Mouse (Mus musculus): ENCODE results near the gene Glt6d1. TPM values are rescaled to one million over a fixed set of nuclear protein-coding genes. Genes with fewer than 3 reads are reported as not detected.

Glt6d1 gene
- polyA plus RNA-seq, 1 experiment from 2014 or later, result not detected

GRCm38 (mm10) chr2:25773507-25773906 is 42.1 kb downstream of the Glt6d1 start:
- no peak for DNase-seq (ENCODE audit: low spot score)
- no peak for ATAC-seq (replicated peaks; ENCODE audit: insufficient number of reproducible peaks, low FRiP score, low TSS enrichment, low read depth)
- Histone ChIP-seq H3K27ac (replicated peaks; ENCODE audit: low read depth, low read length) (no peak overlapping the region), H3K4me1 (ENCODE audit: control insufficient read depth, insufficient read depth, low read length) (no peaks in the 10 kb centered on the region), H3K27me3 (ENCODE audit: control insufficient read depth, insufficient read depth, low read length) (no peaks in the 10 kb centered on the region), H3K9me3 (replicated peaks; ENCODE audit: control insufficient read depth, low read length) (no peaks in the 10 kb centered on the region), H3K9ac (replicated peaks; ENCODE audit: low read length) (no peak overlapping the region), H3K4me2 (ENCODE audit: low read depth, low read length) (no peak overlapping the region), H3K4me3 (ENCODE audit: low read depth, low read length) (no peak overlapping the region), H3K36me3 (replicated peaks; ENCODE audit: control insufficient read depth, insufficient read depth, low read depth, low read length) (no peaks in the 10 kb centered on the region)
- 89% methylated on average over 2 of the region's 2 CpGs for WGBS

GRCm38 (mm10) chr2:25767764-25768163 is 47.9 kb downstream of the Glt6d1 start:
- WGBS, result 75% methylated on average over 4 of the region's 4 CpGs
- H3K36me3 ChIP-seq (replicated peaks; ENCODE audit: control insufficient read depth, insufficient read depth, low read depth, low read length), result no peaks in the 10 kb centered on the region

GRCm38 (mm10) chr2:25765269-25765668 is 50.4 kb downstream of the Glt6d1 start, which contains the start of gene Lcn3:
Lcn3 (plus strand) TSS chr2:25765569.
- Histone ChIP-seq H3K4me2 (ENCODE audit: low read depth, low read length) (no peak within 1 kb of the TSS), H3K4me3 (ENCODE audit: low read depth, low read length) (no peak within 1 kb of the TSS), H3K36me3 (replicated peaks; ENCODE audit: control insufficient read depth, insufficient read depth, low read depth, low read length) (no peaks in the 10 kb centered on the region), H3K4me1 (ENCODE audit: control insufficient read depth, insufficient read depth, low read length) (no peaks in the 10 kb centered on the region), H3K9ac (replicated peaks; ENCODE audit: low read length) (no peak within 1 kb of the TSS), H3K27me3 (ENCODE audit: control insufficient read depth, insufficient read depth, low read length) (no peaks in the 10 kb centered on the region), H3K9me3 (replicated peaks; ENCODE audit: control insufficient read depth, low read length) (no peaks in the 10 kb centered on the region), H3K27ac (replicated peaks; ENCODE audit: low read depth, low read length) (no peak within 1 kb of the TSS)
- DNase-seq (ENCODE audit: low spot score) (no peak), ATAC-seq (replicated peaks; ENCODE audit: insufficient number of reproducible peaks, low FRiP score, low TSS enrichment, low read depth) (no peak)
- WGBS, result 53% methylated on average over 2 of the region's 2 CpGs

More at GRCm38 (mm10) chr2:25767764-25768163, 47.9 kb downstream of the Glt6d1 start:
- no peak overlapping the region for H3K4me2 ChIP-seq (ENCODE audit: low read depth, low read length)
- H3K4me3 ChIP-seq (ENCODE audit: low read depth, low read length), result no peak overlapping the region
- DNase-seq (ENCODE audit: low spot score) (no peak), ATAC-seq (replicated peaks; ENCODE audit: insufficient number of reproducible peaks, low FRiP score, low TSS enrichment, low read depth) (no peak)
- H3K9ac ChIP-seq (replicated peaks; ENCODE audit: low read length), result no peak overlapping the region
- H3K27me3 ChIP-seq (ENCODE audit: control insufficient read depth, insufficient read depth, low read length), result no peaks in the 10 kb centered on the region
- H3K9me3 ChIP-seq (replicated peaks; ENCODE audit: control insufficient read depth, low read length), result no peaks in the 10 kb centered on the region
- no peaks in the 10 kb centered on the region for H3K4me1 ChIP-seq (ENCODE audit: control insufficient read depth, insufficient read depth, low read length)
- no peak overlapping the region for H3K27ac ChIP-seq (replicated peaks; ENCODE audit: low read depth, low read length)

- WGBS, result 26% methylated on average over 4 of the region's 4 CpGs
- Histone ChIP-seq H3K27me3 (ENCODE audit: control insufficient read depth, insufficient read depth, low read length) (no peaks in the 10 kb centered on the region), H3K36me3 (replicated peaks; ENCODE audit: control insufficient read depth, insufficient read depth, low read depth, low read length) (no peaks in the 10 kb centered on the region), H3K4me2 (ENCODE audit: low read depth, low read length) (no peak overlapping the region), H3K4me3 (ENCODE audit: low read depth, low read length) (no peak overlapping the region), H3K9me3 (replicated peaks; ENCODE audit: control insufficient read depth, low read length) (no peaks in the 10 kb centered on the region), H3K4me1 (ENCODE audit: control insufficient read depth, insufficient read depth, low read length) (no peaks in the 10 kb centered on the region), H3K9ac (replicated peaks; ENCODE audit: low read length) (no peak overlapping the region), H3K27ac (replicated peaks; ENCODE audit: low read depth, low read length) (no peak overlapping the region)
- DNase-seq (ENCODE audit: low spot score) (no peak), ATAC-seq (replicated peaks; ENCODE audit: insufficient number of reproducible peaks, low FRiP score, low TSS enrichment, low read depth) (no peak)
Measured at GRCm38 (mm10) chr2:25758064-25758625, 57.5 kb downstream of the Glt6d1 start.

- H3K9ac ChIP-seq (replicated peaks; ENCODE audit: low read length), result no peak overlapping the region
- H3K9me3 ChIP-seq (replicated peaks; ENCODE audit: control insufficient read depth, low read length), result no peaks in the 10 kb centered on the region
- no peak overlapping the region for H3K4me2 ChIP-seq (ENCODE audit: low read depth, low read length)
- no peak overlapping the region for H3K4me3 ChIP-seq (ENCODE audit: low read depth, low read length)
- H3K36me3 ChIP-seq (replicated peaks; ENCODE audit: control insufficient read depth, insufficient read depth, low read depth, low read length), result no peaks in the 10 kb centered on the region
- ATAC-seq (replicated peaks; ENCODE audit: insufficient number of reproducible peaks, low FRiP score, low TSS enrichment, low read depth), result no peak
- no peak overlapping the region for H3K27ac ChIP-seq (replicated peaks; ENCODE audit: low read depth, low read length)
- H3K27me3 ChIP-seq (ENCODE audit: control insufficient read depth, insufficient read depth, low read length), result no peaks in the 10 kb centered on the region
- no peak for DNase-seq (ENCODE audit: low spot score)
- H3K4me1 ChIP-seq (ENCODE audit: control insufficient read depth, insufficient read depth, low read length), result no peaks in the 10 kb centered on the region
- 80% methylated on average over 1 of the region's 1 CpGs for WGBS
Measured at GRCm38 (mm10) chr2:25754201-25754600, 61.4 kb downstream of the Glt6d1 start.

Other genes with a start within 250 kb of the Glt6d1 start
- gene Mamdc4, start 241.0 kb downstream of the Glt6d1 start, polyA plus RNA-seq (2014; fragmentation: Nextera tagmentation; extraction: Ambion mirVana), result 1.2 and 8.5 TPM in 2 replicates
- gene Phpt1, start 240.6 kb downstream of the Glt6d1 start, polyA plus RNA-seq (2014; fragmentation: Nextera tagmentation; extraction: Ambion mirVana), result 145 and 157 TPM in 2 replicates
- gene Ajm1, start 234.1 kb downstream of the Glt6d1 start, polyA plus RNA-seq (2014; fragmentation: Nextera tagmentation; extraction: Ambion mirVana), result 0.07 and 0.25 TPM in 2 replicates
- 44.3 and 46.0 TPM in 2 replicates for gene Rabl6, start 207.3 kb downstream of the Glt6d1 start, polyA plus RNA-seq (2014; fragmentation: Nextera tagmentation; extraction: Ambion mirVana)
- gene Ccdc183, start 198.2 kb downstream of the Glt6d1 start, polyA plus RNA-seq (2014; fragmentation: Nextera tagmentation; extraction: Ambion mirVana), result 0.15 and 0.18 TPM in 2 replicates
- gene Tmem141, start 193.8 kb downstream of the Glt6d1 start, polyA plus RNA-seq (2014; fragmentation: Nextera tagmentation; extraction: Ambion mirVana), result 17.5 and 18.7 TPM in 2 replicates
- gene Fcna, start 187.8 kb downstream of the Glt6d1 start, polyA plus RNA-seq (2014; fragmentation: Nextera tagmentation; extraction: Ambion mirVana), result 0.52 and 0.81 TPM in 2 replicates
- gene Lcn8, start 162.7 kb downstream of the Glt6d1 start, polyA plus RNA-seq (2014; fragmentation: Nextera tagmentation; extraction: Ambion mirVana), result not detected in 2 replicates
- not detected in 2 replicates for gene Lcn5, start 157.9 kb downstream of the Glt6d1 start, polyA plus RNA-seq (2014; fragmentation: Nextera tagmentation; extraction: Ambion mirVana)
- gene Lcn6, start 139.1 kb downstream of the Glt6d1 start, polyA plus RNA-seq (2014; fragmentation: Nextera tagmentation; extraction: Ambion mirVana), result not detected in 2 replicates
- not detected in 2 replicates for gene Lcn10, start 133.1 kb downstream of the Glt6d1 start, polyA plus RNA-seq (2014; fragmentation: Nextera tagmentation; extraction: Ambion mirVana)
- gene Obp2a, start 115.8 kb downstream of the Glt6d1 start, polyA plus RNA-seq (2014; fragmentation: Nextera tagmentation; extraction: Ambion mirVana), result not detected in 2 replicates
- gene Bmyc, start 109.1 kb downstream of the Glt6d1 start, polyA plus RNA-seq (2014; fragmentation: Nextera tagmentation; extraction: Ambion mirVana), result 66.2 and 72.5 TPM in 2 replicates
- gene Obp2b, start 78.8 kb downstream of the Glt6d1 start, polyA plus RNA-seq (2014; fragmentation: Nextera tagmentation; extraction: Ambion mirVana), result not detected in 2 replicates
- not detected in 2 replicates for gene Lcn3, start 50.3 kb downstream of the Glt6d1 start, polyA plus RNA-seq (2014; fragmentation: Nextera tagmentation; extraction: Ambion mirVana)
- not detected in 2 replicates for gene Lcn11, start 38.8 kb downstream of the Glt6d1 start, polyA plus RNA-seq (2014; fragmentation: Nextera tagmentation; extraction: Ambion mirVana)
- gene Gm13539, start 33.6 kb downstream of the Glt6d1 start, polyA plus RNA-seq (2014; fragmentation: Nextera tagmentation; extraction: Ambion mirVana), result not detected in 2 replicates
- not detected in 2 replicates for gene Lcn9, start 7.3 kb upstream of the Glt6d1 start, polyA plus RNA-seq (2014; fragmentation: Nextera tagmentation; extraction: Ambion mirVana)
- not detected in 2 replicates for gene Sohlh1, start 31.4 kb upstream of the Glt6d1 start, polyA plus RNA-seq (2014; fragmentation: Nextera tagmentation; extraction: Ambion mirVana)
- 0.10 and 0.28 TPM in 2 replicates for gene Kcnt1, start 47.9 kb upstream of the Glt6d1 start, polyA plus RNA-seq (2014; fragmentation: Nextera tagmentation; extraction: Ambion mirVana)
- 20.5 and 25.1 TPM in 2 replicates for gene Camsap1, start 167.4 kb upstream of the Glt6d1 start, polyA plus RNA-seq (2014; fragmentation: Nextera tagmentation; extraction: Ambion mirVana)
- 113 and 120 TPM in 2 replicates for gene Ubac1, start 205.9 kb upstream of the Glt6d1 start, polyA plus RNA-seq (2014; fragmentation: Nextera tagmentation; extraction: Ambion mirVana)

All from embryonic facial prominence, embryonic 11.5 days (tissue).